Mouse (Mus musculus): ENCODE measurements around the gene Slco2a1. TPM values are rescaled to one million over a fixed set of nuclear protein-coding genes. Genes with fewer than 3 reads are reported as not detected.

The Slco2a1 gene
- polyA plus RNA-seq, 1 experiment, result not detected

- H3K4me3 ChIP-seq (ENCODE audit: insufficient read depth, low read length), result no peak overlapping the region
- H3K4me1 ChIP-seq (ENCODE audit: control insufficient read depth, insufficient read depth, low read length), result no peaks in the 10 kb centered on the region
- TF ChIP-seq CTCF (IDR thresholded peaks at IDR 0.05; ENCODE audit: low read depth, low read length), result no peak
- TF ChIP-seq POLR2A (IDR thresholded peaks at IDR 0.05; ENCODE audit: borderline replicate concordance, low read depth, low read length), result no peak
Observed at GRCm38 (mm10) chr9:103030041-103030440, 41.5 kb downstream of the Slco2a1 start.

GRCm38 (mm10) chr9:103031211-103031610, 42.7 kb downstream of the Slco2a1 start:
- H3K4me1 ChIP-seq (ENCODE audit: control insufficient read depth, insufficient read depth, low read length), result no peaks in the 10 kb centered on the region
- TF ChIP-seq POLR2A (IDR thresholded peaks at IDR 0.05; ENCODE audit: borderline replicate concordance, low read depth, low read length), result no peak
- TF ChIP-seq CTCF (IDR thresholded peaks at IDR 0.05; ENCODE audit: low read depth, low read length), result no peak
- no peak overlapping the region for H3K4me3 ChIP-seq (ENCODE audit: insufficient read depth, low read length)

More at GRCm38 (mm10) chr9:103030041-103030440, 41.5 kb downstream of the Slco2a1 start:
- H3K27ac ChIP-seq (ENCODE audit: insufficient read depth, low read depth, low read length), result no peak overlapping the region

GRCm38 (mm10) chr9:103032193-103032592, 43.7 kb downstream of the Slco2a1 start:
- no peaks in the 10 kb centered on the region for H3K4me1 ChIP-seq (ENCODE audit: control insufficient read depth, insufficient read depth, low read length)
- TF ChIP-seq CTCF (IDR thresholded peaks at IDR 0.05; ENCODE audit: low read depth, low read length) (no peak), POLR2A (IDR thresholded peaks at IDR 0.05; ENCODE audit: borderline replicate concordance, low read depth, low read length) (no peak)
- no peak overlapping the region for H3K27ac ChIP-seq (ENCODE audit: insufficient read depth, low read depth, low read length)
- H3K4me3 ChIP-seq (ENCODE audit: insufficient read depth, low read length), result no peak overlapping the region

More at GRCm38 (mm10) chr9:103031211-103031610, 42.7 kb downstream of the Slco2a1 start:
- no peak overlapping the region for H3K27ac ChIP-seq (ENCODE audit: insufficient read depth, low read depth, low read length)

GRCm38 (mm10) chr9:103033381-103033780, 44.9 kb downstream of the Slco2a1 start:
- TF ChIP-seq CTCF (IDR thresholded peaks at IDR 0.05; ENCODE audit: low read depth, low read length) (no peak), POLR2A (IDR thresholded peaks at IDR 0.05; ENCODE audit: borderline replicate concordance, low read depth, low read length) (no peak)
- no peak overlapping the region for H3K27ac ChIP-seq (ENCODE audit: insufficient read depth, low read depth, low read length)
- no peaks in the 10 kb centered on the region for H3K4me1 ChIP-seq (ENCODE audit: control insufficient read depth, insufficient read depth, low read length)
- no peak overlapping the region for H3K4me3 ChIP-seq (ENCODE audit: insufficient read depth, low read length)

GRCm38 (mm10) chr9:103036971-103037391, 48.5 kb downstream of the Slco2a1 start:
- no peak overlapping the region for H3K4me3 ChIP-seq (ENCODE audit: insufficient read depth, low read length)
- no peak overlapping the region for H3K27ac ChIP-seq (ENCODE audit: insufficient read depth, low read depth, low read length)
- H3K4me1 ChIP-seq (ENCODE audit: control insufficient read depth, insufficient read depth, low read length), result no peaks in the 10 kb centered on the region
- TF ChIP-seq POLR2A (IDR thresholded peaks at IDR 0.05; ENCODE audit: borderline replicate concordance, low read depth, low read length), result no peak
- TF ChIP-seq CTCF (IDR thresholded peaks at IDR 0.05; ENCODE audit: low read depth, low read length), result no peak

- Histone ChIP-seq H3K4me3 (ENCODE audit: insufficient read depth, low read length) (no peak overlapping the region), H3K4me1 (ENCODE audit: control insufficient read depth, insufficient read depth, low read length) (no peaks in the 10 kb centered on the region), H3K27ac (ENCODE audit: insufficient read depth, low read depth, low read length) (no peak overlapping the region)
- TF ChIP-seq CTCF (IDR thresholded peaks at IDR 0.05; ENCODE audit: low read depth, low read length) (no peak), POLR2A (IDR thresholded peaks at IDR 0.05; ENCODE audit: borderline replicate concordance, low read depth, low read length) (no peak)
Observed at GRCm38 (mm10) chr9:103038266-103038665, 49.8 kb downstream of the Slco2a1 start.

GRCm38 (mm10) chr9:103038705-103039104, 50.2 kb downstream of the Slco2a1 start:
- no peaks in the 10 kb centered on the region for H3K4me1 ChIP-seq (ENCODE audit: control insufficient read depth, insufficient read depth, low read length)
- TF ChIP-seq POLR2A (IDR thresholded peaks at IDR 0.05; ENCODE audit: borderline replicate concordance, low read depth, low read length), result no peak
- no peak for TF ChIP-seq CTCF (IDR thresholded peaks at IDR 0.05; ENCODE audit: low read depth, low read length)
- no peak overlapping the region for H3K27ac ChIP-seq (ENCODE audit: insufficient read depth, low read depth, low read length)
- H3K4me3 ChIP-seq (ENCODE audit: insufficient read depth, low read length), result no peak overlapping the region

- Histone ChIP-seq H3K27ac (ENCODE audit: insufficient read depth, low read depth, low read length) (no peak overlapping the region), H3K4me1 (ENCODE audit: control insufficient read depth, insufficient read depth, low read length) (no peaks in the 10 kb centered on the region), H3K4me3 (ENCODE audit: insufficient read depth, low read length) (no peak overlapping the region)
- TF ChIP-seq CTCF (IDR thresholded peaks at IDR 0.05; ENCODE audit: low read depth, low read length) (no peak), POLR2A (IDR thresholded peaks at IDR 0.05; ENCODE audit: borderline replicate concordance, low read depth, low read length) (no peak)
Observed at GRCm38 (mm10) chr9:103040581-103040980, 52.1 kb downstream of the Slco2a1 start.

GRCm38 (mm10) chr9:103045406-103045805, 56.9 kb downstream of the Slco2a1 start:
- no peaks in the 10 kb centered on the region for H3K4me1 ChIP-seq (ENCODE audit: control insufficient read depth, insufficient read depth, low read length)
- TF ChIP-seq POLR2A (IDR thresholded peaks at IDR 0.05; ENCODE audit: borderline replicate concordance, low read depth, low read length) (no peak), CTCF (IDR thresholded peaks at IDR 0.05; ENCODE audit: low read depth, low read length) (no peak)
- no peak overlapping the region for H3K27ac ChIP-seq (ENCODE audit: insufficient read depth, low read depth, low read length)
- H3K4me3 ChIP-seq (ENCODE audit: insufficient read depth, low read length), result no peak overlapping the region

- Histone ChIP-seq H3K27ac (ENCODE audit: insufficient read depth, low read depth, low read length) (no peak overlapping the region), H3K4me3 (ENCODE audit: insufficient read depth, low read length) (no peak overlapping the region), H3K4me1 (ENCODE audit: control insufficient read depth, insufficient read depth, low read length) (no peaks in the 10 kb centered on the region)
- TF ChIP-seq CTCF (IDR thresholded peaks at IDR 0.05; ENCODE audit: low read depth, low read length), result no peak
- TF ChIP-seq POLR2A (IDR thresholded peaks at IDR 0.05; ENCODE audit: borderline replicate concordance, low read depth, low read length), result no peak
Observed at GRCm38 (mm10) chr9:103049049-103049511, 60.6 kb downstream of the Slco2a1 start.
